Mouse (Mus musculus) gastrocnemius, adult 2 months (tissue): ENCODE data around the gene Taf15. TPM values are rescaled to one million over a fixed set of nuclear protein-coding genes. Genes with fewer than 3 reads are reported as not detected.
"Not testable (repeated sequence)": the region's sequence is repeated elsewhere in the genome, so short reads cannot be mapped to it uniquely, and the experiment has no call there.

Experiments
- DNase-seq: peaks from one replicate; pipeline ENCODE4 v3.0.0; 2022
- H3K27ac ChIP-seq: fragments of 200-600 bp; 2 replicates; pipeline ENCODE4 v1.8.1; 2022; ENCODE audit warnings: mild to moderate bottlenecking
- H3K4me3 ChIP-seq: fragments of 200-600 bp; 2 replicates; pipeline ENCODE4 v1.8.1; 2022; ENCODE audit warnings: mild to moderate bottlenecking, moderate library complexity
- CTCF ChIP-seq: fragments of 200-600 bp; IDR thresholded peaks from 2 replicates; pipeline ENCODE4 v1.8.1; 2022; ENCODE audit warnings: antibody characterized with exemption, mild to moderate bottlenecking, moderate library complexity
- intact Hi-C: fragments of 180-260 bp; cut with DNase I; formaldehyde crosslinking; loops from one replicate; pipeline ENCODE4 v1.15.1; 2025
- total RNA-seq, 2 experiments: library from RNA; stranded (reverse); gene quantifications; 2 replicates each; pipeline ENCODE4 v1.2.3; 2021

Taf15 gene
- total RNA-seq, 2 experiments from 2014 or later, result 27.1 to 30.5 TPM

- intact Hi-C loops, result no loop called here
- no peak for DNase-seq
These were observed 57.5 kb downstream of the Taf15 start, which contains the start of gene Ccl5 for GRCm38 (mm10) chr11:83530360-83530759. Gene Ccl5 (minus strand): TSS chr11:83530518.

GRCm38 (mm10) chr11:83533192-83533591 lies 60.3 kb downstream of the Taf15 start:
- no peak overlapping the region for H3K27ac ChIP-seq
- DNase-seq, result no peak
- TF ChIP-seq CTCF, result no peak
- intact Hi-C loops, result no loop called here
- H3K4me3 ChIP-seq, result no peak overlapping the region

More at GRCm38 (mm10) chr11:83530360-83530759, 57.5 kb downstream of the Taf15 start, which contains the start of gene Ccl5:
- Histone ChIP-seq H3K27ac (no peak within 1 kb of the TSS), H3K4me3 (no peak within 1 kb of the TSS)
- TF ChIP-seq CTCF, result no peak

GRCm38 (mm10) chr11:83534143-83534542 lies 61.3 kb downstream of the Taf15 start:
- intact Hi-C loops, result no loop called here
- TF ChIP-seq CTCF, result no peak
- DNase-seq, result no peak
- Histone ChIP-seq H3K4me3 (peak overlapping the region; percentile 50), H3K27ac (no peak overlapping the region)

- intact Hi-C loops, result no loop called here
- Histone ChIP-seq H3K27ac (no peak overlapping the region), H3K4me3 (peak overlapping the region; percentile 50)
- TF ChIP-seq CTCF, result no peak
- DNase-seq, result peak; percentile 62
These were observed 61.9 kb downstream of the Taf15 start for GRCm38 (mm10) chr11:83534609-83535423.

- H3K4me3 ChIP-seq, result no peak overlapping the region
- no peak overlapping the region for H3K27ac ChIP-seq
- DNase-seq, result no peak
- TF ChIP-seq CTCF, result no peak
- intact Hi-C loops, result no loop called here
These were observed 63.9 kb downstream of the Taf15 start for GRCm38 (mm10) chr11:83536831-83537230.

- Histone ChIP-seq H3K27ac (no peak overlapping the region), H3K4me3 (no peak overlapping the region)
- TF ChIP-seq CTCF, result no peak
- DNase-seq, result no peak
- intact Hi-C loops, result no loop called here
These were observed 65.9 kb downstream of the Taf15 start for GRCm38 (mm10) chr11:83538705-83539314.

- no peak for TF ChIP-seq CTCF
- intact Hi-C loops, result no loop called here
- H3K4me3 ChIP-seq, result no peak overlapping the region
- H3K27ac ChIP-seq, result no peak overlapping the region
- DNase-seq, result no peak
These were observed 68.0 kb downstream of the Taf15 start for GRCm38 (mm10) chr11:83540931-83541330.

- DNase-seq, result no peak
- TF ChIP-seq CTCF, result no peak
- intact Hi-C loops, result no loop called here
- Histone ChIP-seq H3K27ac (no peak overlapping the region), H3K4me3 (no peak overlapping the region)
These were observed 68.5 kb downstream of the Taf15 start for GRCm38 (mm10) chr11:83541415-83541814.

GRCm38 (mm10) chr11:83544214-83544613 lies 71.3 kb downstream of the Taf15 start:
- no peak for TF ChIP-seq CTCF
- intact Hi-C loops, result no loop called here

GRCm38 (mm10) chr11:83550186-83550632 lies 77.3 kb downstream of the Taf15 start:
- no peak overlapping the region for H3K4me3 ChIP-seq
- H3K27ac ChIP-seq, result no peak overlapping the region
- intact Hi-C loops, result no loop called here
- no peak for DNase-seq
- TF ChIP-seq CTCF, result no peak

More at GRCm38 (mm10) chr11:83544214-83544613, 71.3 kb downstream of the Taf15 start:
- Histone ChIP-seq H3K4me3 (no peak overlapping the region), H3K27ac (no peak overlapping the region)
- no peak for DNase-seq

GRCm38 (mm10) chr11:83551037-83551436 lies 78.2 kb downstream of the Taf15 start:
- H3K4me3 ChIP-seq, intact Hi-C loops, DNase-seq, H3K27ac ChIP-seq: not testable (repeated sequence)

GRCm38 (mm10) chr11:83551668-83552067 lies 78.8 kb downstream of the Taf15 start:
- Histone ChIP-seq H3K27ac (no peak overlapping the region), H3K4me3 (no peak overlapping the region)
- TF ChIP-seq CTCF, result no peak
- intact Hi-C loops, result no loop called here
- no peak for DNase-seq

Other genes starting within 250 kb of the Taf15 start
- not detected for gene Slfn14, start 186.4 kb upstream of the Taf15 start, total RNA-seq
- gene Ap2b1, start 174.1 kb upstream of the Taf15 start, total RNA-seq, result 10 to 100 TPM; 28.8 to 36.0 TPM
- gene Pex12, start 170.5 kb upstream of the Taf15 start, total RNA-seq, result 10 to 100 TPM; 10.7 to 15.1 TPM
- gene Rasl10b, start 63.9 kb upstream of the Taf15 start, total RNA-seq, result under 1 TPM; 0.36 to 0.50 TPM
- not detected for gene Gas2l2, start 43.6 kb upstream of the Taf15 start, total RNA-seq
- gene 1700020L24Rik, start 35.4 kb upstream of the Taf15 start, total RNA-seq, result not detected
- 1 to 10 TPM; 1.9 to 3.2 TPM for gene Mmp28, start 10.0 kb upstream of the Taf15 start, total RNA-seq
- not detected for gene Heatr9, start 49.1 kb downstream of the Taf15 start, total RNA-seq
- gene Ccl5, start 57.4 kb downstream of the Taf15 start, total RNA-seq, result not detected
- gene Ccl9, start 105.5 kb downstream of the Taf15 start, total RNA-seq, result 1 to 10 TPM; 2.4 to 6.2 TPM
- 1 to 10 TPM; 5.5 to 9.3 TPM for gene Ccl6, start 120.0 kb downstream of the Taf15 start, total RNA-seq
- gene Rpl9-ps1, start 172.5 kb downstream of the Taf15 start, total RNA-seq, result not detected
- gene Ccl3, start 176.3 kb downstream of the Taf15 start, total RNA-seq, result not detected
- not detected for gene Ccl4, start 189.5 kb downstream of the Taf15 start, total RNA-seq
- gene Wfdc17, start 230.9 kb downstream of the Taf15 start, total RNA-seq, result under 1 TPM; 0.47 to 0.69 TPM
- not detected for gene Wfdc18, start 235.9 kb downstream of the Taf15 start, total RNA-seq